ENCODE assay signal across 11 mouse cellular contexts in the genomic region with DNA sequence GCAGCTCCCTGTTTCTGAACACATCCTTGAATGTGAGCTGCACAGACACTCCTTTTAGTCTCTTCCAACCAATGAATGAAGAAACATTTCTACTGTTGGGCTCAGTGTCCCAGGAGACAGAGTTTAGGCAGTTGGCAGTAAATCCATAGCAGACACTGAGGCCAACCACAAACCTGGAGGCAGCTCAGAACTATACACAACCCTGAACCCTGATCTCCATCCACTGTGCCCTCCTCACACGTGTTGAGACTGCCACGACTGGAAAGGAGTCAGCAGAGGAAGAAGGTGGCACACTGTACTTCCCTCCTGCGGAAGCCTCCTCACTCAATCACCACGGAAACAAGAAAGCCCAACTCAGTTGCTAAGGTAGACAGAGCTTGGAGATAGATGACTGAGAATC. TPM values are rescaled to one million over a fixed set of nuclear protein-coding genes. Genes with fewer than 3 reads are reported as not detected.
DNase-seq lines count a peak whose midpoint lies in the region; ATAC-seq lines count a peak whose summit lies in the region.
"Had no signal": no experiment of that assay in that cellular context is flagged by ENCODE, and none has a peak within 500 bp of the region (broad histone marks: within the 10 kb centered on the region; RNA-seq: fewer than 3 reads in every experiment).

No protein-coding gene starts in this region.

- no peaks in the 10 kb centered on the region for H3K36me3 ChIP-seq in forebrain, embryonic 16.5 days (ENCODE audit: control insufficient read depth, insufficient read depth)
- 0 out of 2 replicates have a peak, but pooled peaks cover 3% of the 10 kb centered on the region for H3K36me3 ChIP-seq in forebrain, embryonic 14.5 days (ENCODE audit: control insufficient read depth, insufficient read depth, low read length)
- no peaks in the 10 kb centered on the region for H3K36me3 ChIP-seq in embryonic facial prominence, embryonic 15.5 days

- peak overlapping the region; percentile 13; the same call in 1 of the 2 replicates for H3K27ac ChIP-seq in forebrain, embryonic 16.5 days (ENCODE audit: low read length)
- no peak overlapping the region for H3K27ac ChIP-seq in forebrain, embryonic 14.5 days (ENCODE audit: low read depth, low read length)
- 0 out of 2 replicates have a peak overlapping the region, but pooled peaks have one; percentile 4 for H3K27ac ChIP-seq in embryonic facial prominence, embryonic 15.5 days (replicated peaks)

- H3K4me1 ChIP-seq in forebrain, embryonic 16.5 days (replicated peaks; ENCODE audit: control insufficient read depth, insufficient read depth, low read length), result peaks cover 4% of the 10 kb centered on the region; the same call in 1 of the 2 replicates
- no peaks in the 10 kb centered on the region for H3K4me1 ChIP-seq in forebrain, embryonic 14.5 days (ENCODE audit: control insufficient read depth, insufficient read depth, low read length)
- H3K4me1 ChIP-seq in embryonic facial prominence, embryonic 15.5 days, result peaks cover 10% of the 10 kb centered on the region; the same call in 1 of the 2 replicates

- peak; percentile 47; the same call in 1 of the 2 replicates for ATAC-seq in forebrain, embryonic 16.5 days
- ATAC-seq in forebrain, embryonic 14.5 days, result no peak
- no peak for ATAC-seq in embryonic facial prominence, embryonic 15.5 days (ENCODE audit: insufficient number of reproducible peaks, low FRiP score, low TSS enrichment, low read depth)

- DNase-seq in forebrain, embryonic 14.5 days (ENCODE audit: low spot score), result no peak
- peak; percentile 23 to 34 for DNase-seq in layer of hippocampus, postnatal 10 days (ENCODE audit: low spot score in 2 of 2)
- no peak for DNase-seq in layer of hippocampus, adult 9-10 months (ENCODE audit: low spot score)
- DNase-seq in 3T3-L1 (ENCODE audit: low read depth, low spot score), result peak; percentile 76
- DNase-seq in spleen, postnatal 10 days (ENCODE audit: low spot score in 2 of 2), result no peak
- DNase-seq in Muller cell, postnatal 12 days (ENCODE audit: inconsistent ontology term), result no peak
- DNase-seq: kidney, postnatal 14 days; lung, postnatal 10 days had no signal

- WGBS in forebrain, embryonic 16.5 days, result 61% methylated on average over 4 of the region's 4 CpGs
- 63% methylated on average over 4 of the region's 4 CpGs for WGBS in forebrain, embryonic 14.5 days
- WGBS in embryonic facial prominence, embryonic 15.5 days, result 45% methylated on average over 4 of the region's 4 CpGs

- no peak overlapping the region for H3K4me2 ChIP-seq in forebrain, embryonic 16.5 days (ENCODE audit: low read length)
- no peak overlapping the region for H3K4me2 ChIP-seq in forebrain, embryonic 14.5 days (ENCODE audit: low read length)
- no peak overlapping the region for H3K4me2 ChIP-seq in embryonic facial prominence, embryonic 15.5 days (replicated peaks)

- H3K9ac ChIP-seq in forebrain, embryonic 16.5 days (replicated peaks; ENCODE audit: low read depth, low read length), result no peak overlapping the region
- H3K9ac ChIP-seq in forebrain, embryonic 14.5 days (ENCODE audit: low read length), result no peak overlapping the region
- H3K9ac ChIP-seq in embryonic facial prominence, embryonic 15.5 days, result no peak overlapping the region

- no peak overlapping the region for H3K4me3 ChIP-seq in forebrain, embryonic 16.5 days (replicated peaks; ENCODE audit: low read length)
- no peak overlapping the region for H3K4me3 ChIP-seq in forebrain, embryonic 14.5 days (ENCODE audit: low read depth, low read length)
- H3K4me3 ChIP-seq in embryonic facial prominence, embryonic 15.5 days (replicated peaks), result no peak overlapping the region

- no peaks in the 10 kb centered on the region for H3K27me3 ChIP-seq in forebrain, embryonic 16.5 days (replicated peaks; ENCODE audit: control insufficient read depth, insufficient read depth, low read length)
- no peaks in the 10 kb centered on the region for H3K27me3 ChIP-seq in forebrain, embryonic 14.5 days (replicated peaks; ENCODE audit: control insufficient read depth, insufficient read depth, low read length)
- H3K27me3 ChIP-seq in embryonic facial prominence, embryonic 15.5 days, result no peaks in the 10 kb centered on the region
- H3K27me3 ChIP-seq: CH12.LX had no signal

- no peaks in the 10 kb centered on the region for H3K9me3 ChIP-seq in forebrain, embryonic 16.5 days (ENCODE audit: control insufficient read depth, low read length)
- no peaks in the 10 kb centered on the region for H3K9me3 ChIP-seq in forebrain, embryonic 14.5 days (replicated peaks; ENCODE audit: control insufficient read depth, low read length)
- H3K9me3 ChIP-seq in embryonic facial prominence, embryonic 15.5 days (replicated peaks), result no peaks in the 10 kb centered on the region

RNA-seq across cellular contexts. Expression of a gene that starts 25.6 kb away (rescaled TPM):
- polyA plus RNA-seq in forebrain, embryonic 16.5 days (2015; fragmentation: Nextera tagmentation; extraction: Ambion mirVana), result 49.6 and 52.5 TPM in 2 replicates
- 58.2 and 58.3 TPM in 2 replicates for polyA plus RNA-seq in forebrain, embryonic 14.5 days (2014; fragmentation: Nextera tagmentation; extraction: Ambion mirVana)
- 10 to 100 TPM; 26.7 to 27.0 TPM for total RNA-seq in layer of hippocampus, postnatal 10 days (2021)
- 32.8 and 34.5 TPM in 2 replicates for polyA plus RNA-seq in embryonic facial prominence, embryonic 15.5 days (2015; fragmentation: Nextera tagmentation; extraction: Ambion mirVana)

RNA-seq across cellular contexts. Expression of a gene that starts 30.3 kb away (rescaled TPM):
- 9.6 and 11.9 TPM in 2 replicates for polyA plus RNA-seq in forebrain, embryonic 16.5 days (2015; fragmentation: Nextera tagmentation; extraction: Ambion mirVana)
- polyA plus RNA-seq in forebrain, embryonic 14.5 days (2014; fragmentation: Nextera tagmentation; extraction: Ambion mirVana), result 7.7 and 9.5 TPM in 2 replicates
- total RNA-seq in layer of hippocampus, postnatal 10 days (2021), result 10 to 100 TPM; 31.8 to 34.7 TPM
- 0.85 and 1.5 TPM in 2 replicates for polyA plus RNA-seq in embryonic facial prominence, embryonic 15.5 days (2015; fragmentation: Nextera tagmentation; extraction: Ambion mirVana)
- total RNA-seq: CH12.LX had no signal

Comparison
In these comparisons a context has a peak if more than half of its experiments do, and no peak if none do; other contexts are left out.
1. DNase-seq: peak in layer of hippocampus, postnatal 10 days (2 of 2) and 3T3-L1 (single experiment); none in forebrain, embryonic 14.5 days (single experiment), layer of hippocampus, adult 9-10 months (single experiment), spleen, postnatal 10 days (0 of 2) and Muller cell, postnatal 12 days (single experiment).